Mouse (Mus musculus): ENCODE measurements around the gene Slco4c1. TPM values are rescaled to one million over a fixed set of nuclear protein-coding genes. Genes with fewer than 3 reads are reported as not detected.
A peak's percentile ranks its signal among the peaks of the same experiment; 100 is the strongest.

The Slco4c1 gene
- polyA plus RNA-seq, 1 experiment = 0.69 TPM

GRCm38 (mm10) chr1:96868722-96869121 lies 3.2 kb downstream of the Slco4c1 start:
- H3K27ac ChIP-seq (ENCODE audit: insufficient read depth, low read length) = no peak overlapping the region
- H3K27me3 ChIP-seq (ENCODE audit: control insufficient read depth, insufficient read depth, low read length) = no peaks in the 10 kb centered on the region
- WGBS = 95% methylated on average over 1 of the region's 1 CpGs
- no peaks in the 10 kb centered on the region for H3K4me1 ChIP-seq (ENCODE audit: control insufficient read depth, insufficient read depth, low read length)
- no peak overlapping the region for H3K4me3 ChIP-seq (replicated peaks; ENCODE audit: insufficient read depth, low read depth, low read length)
- TF ChIP-seq POLR2A (IDR thresholded peaks at IDR 0.05; ENCODE audit: borderline replicate concordance, insufficient read depth, low read length) = no peak
- no peak for TF ChIP-seq CTCF (IDR thresholded peaks at IDR 0.05; ENCODE audit: borderline replicate concordance, insufficient read depth, low read depth, low read length)
- no peak for DNase-seq

GRCm38 (mm10) chr1:96866002-96866401 lies 6.0 kb downstream of the Slco4c1 start:
- H3K4me1 ChIP-seq (ENCODE audit: control insufficient read depth, insufficient read depth, low read length) = no peaks in the 10 kb centered on the region
- TF ChIP-seq CTCF (IDR thresholded peaks at IDR 0.05; ENCODE audit: borderline replicate concordance, insufficient read depth, low read depth, low read length) (no peak), POLR2A (IDR thresholded peaks at IDR 0.05; ENCODE audit: borderline replicate concordance, insufficient read depth, low read length) (no peak)
- no peak overlapping the region for H3K27ac ChIP-seq (ENCODE audit: insufficient read depth, low read length)
- no peak overlapping the region for H3K4me3 ChIP-seq (replicated peaks; ENCODE audit: insufficient read depth, low read depth, low read length)
- DNase-seq = no peak
- 95% methylated on average over 4 of the region's 4 CpGs for WGBS
- H3K27me3 ChIP-seq (ENCODE audit: control insufficient read depth, insufficient read depth, low read length) = no peaks in the 10 kb centered on the region

- WGBS = 50% methylated on average over 2 of the region's 2 CpGs
- Histone ChIP-seq H3K4me3 (replicated peaks; ENCODE audit: insufficient read depth, low read depth, low read length) (no peak overlapping the region), H3K27ac (ENCODE audit: insufficient read depth, low read length) (no peak overlapping the region), H3K4me1 (ENCODE audit: control insufficient read depth, insufficient read depth, low read length) (no peaks in the 10 kb centered on the region), H3K27me3 (ENCODE audit: control insufficient read depth, insufficient read depth, low read length) (no peaks in the 10 kb centered on the region)
- DNase-seq = no peak
- TF ChIP-seq CTCF (IDR thresholded peaks at IDR 0.05; ENCODE audit: borderline replicate concordance, insufficient read depth, low read depth, low read length) = no peak
Measured at GRCm38 (mm10) chr1:96864120-96864519, 7.9 kb downstream of the Slco4c1 start.

GRCm38 (mm10) chr1:96859995-96860684 lies 11.8 kb downstream of the Slco4c1 start:
- WGBS = 93% methylated on average over 7 of the region's 7 CpGs
- TF ChIP-seq POLR2A (IDR thresholded peaks at IDR 0.05; ENCODE audit: borderline replicate concordance, insufficient read depth, low read length) (no peak), CTCF (IDR thresholded peaks at IDR 0.05; ENCODE audit: borderline replicate concordance, insufficient read depth, low read depth, low read length) (no peak)
- no peak overlapping the region for H3K27ac ChIP-seq (ENCODE audit: insufficient read depth, low read length)
- no peaks in the 10 kb centered on the region for H3K27me3 ChIP-seq (ENCODE audit: control insufficient read depth, insufficient read depth, low read length)
- no peak for DNase-seq
- H3K4me3 ChIP-seq (replicated peaks; ENCODE audit: insufficient read depth, low read depth, low read length) = no peak overlapping the region
- H3K4me1 ChIP-seq (ENCODE audit: control insufficient read depth, insufficient read depth, low read length) = no peaks in the 10 kb centered on the region

GRCm38 (mm10) chr1:96853541-96853940 lies 18.4 kb downstream of the Slco4c1 start:
- no peaks in the 10 kb centered on the region for H3K27me3 ChIP-seq (ENCODE audit: control insufficient read depth, insufficient read depth, low read length)
- H3K4me3 ChIP-seq (replicated peaks; ENCODE audit: insufficient read depth, low read depth, low read length) = no peak overlapping the region
- TF ChIP-seq POLR2A (IDR thresholded peaks at IDR 0.05; ENCODE audit: borderline replicate concordance, insufficient read depth, low read length) (no peak), CTCF (IDR thresholded peaks at IDR 0.05; ENCODE audit: borderline replicate concordance, insufficient read depth, low read depth, low read length) (no peak)
- H3K27ac ChIP-seq (ENCODE audit: insufficient read depth, low read length) = no peak overlapping the region
- WGBS = 92% methylated on average over 4 of the region's 4 CpGs
- H3K4me1 ChIP-seq (ENCODE audit: control insufficient read depth, insufficient read depth, low read length) = no peaks in the 10 kb centered on the region
- DNase-seq = no peak

- WGBS = 68% methylated on average over 4 of the region's 4 CpGs
- Histone ChIP-seq H3K4me1 (ENCODE audit: control insufficient read depth, insufficient read depth, low read length) (no peaks in the 10 kb centered on the region), H3K4me3 (replicated peaks; ENCODE audit: insufficient read depth, low read depth, low read length) (no peak overlapping the region), H3K27ac (ENCODE audit: insufficient read depth, low read length) (no peak overlapping the region), H3K27me3 (ENCODE audit: control insufficient read depth, insufficient read depth, low read length) (no peaks in the 10 kb centered on the region)
- DNase-seq = no peak
- no peak for TF ChIP-seq CTCF (IDR thresholded peaks at IDR 0.05; ENCODE audit: borderline replicate concordance, insufficient read depth, low read depth, low read length)
Measured at GRCm38 (mm10) chr1:96849101-96849500, 22.9 kb downstream of the Slco4c1 start.

- DNase-seq = no peak
- TF ChIP-seq POLR2A (IDR thresholded peaks at IDR 0.05; ENCODE audit: borderline replicate concordance, insufficient read depth, low read length) (no peak), CTCF (IDR thresholded peaks at IDR 0.05; ENCODE audit: borderline replicate concordance, insufficient read depth, low read depth, low read length) (no peak)
- Histone ChIP-seq H3K4me3 (replicated peaks; ENCODE audit: insufficient read depth, low read depth, low read length) (no peak overlapping the region), H3K27ac (ENCODE audit: insufficient read depth, low read length) (no peak overlapping the region), H3K27me3 (ENCODE audit: control insufficient read depth, insufficient read depth, low read length) (no peaks in the 10 kb centered on the region), H3K4me1 (ENCODE audit: control insufficient read depth, insufficient read depth, low read length) (no peaks in the 10 kb centered on the region)
- 45% methylated on average over 2 of the region's 2 CpGs for WGBS
Measured at GRCm38 (mm10) chr1:96848606-96849005, 23.4 kb downstream of the Slco4c1 start.

- TF ChIP-seq POLR2A (IDR thresholded peaks at IDR 0.05; ENCODE audit: borderline replicate concordance, insufficient read depth, low read length) = no peak
- no peak; the same call in 1 of the 2 replicates for TF ChIP-seq CTCF (IDR thresholded peaks at IDR 0.05; ENCODE audit: borderline replicate concordance, insufficient read depth, low read depth, low read length)
- peak; percentile 4 for DNase-seq
- Histone ChIP-seq H3K27ac (ENCODE audit: insufficient read depth, low read length) (no peak overlapping the region), H3K4me1 (ENCODE audit: control insufficient read depth, insufficient read depth, low read length) (no peaks in the 10 kb centered on the region), H3K27me3 (ENCODE audit: control insufficient read depth, insufficient read depth, low read length) (no peaks in the 10 kb centered on the region), H3K4me3 (replicated peaks; ENCODE audit: insufficient read depth, low read depth, low read length) (no peak overlapping the region)
- 1% methylated on average over 3 of the region's 3 CpGs for WGBS
Measured at GRCm38 (mm10) chr1:96846727-96847126, 25.2 kb downstream of the Slco4c1 start.

All from cerebellum, adult 2 months (tissue).